Mouse (Mus musculus) heart, postnatal 0 days (tissue): Measurements from ENCODE around the gene Clec4f. TPM values are rescaled to one million over a fixed set of nuclear protein-coding genes. Genes with fewer than 3 reads are reported as not detected.
"Not testable (repeated sequence)": the region's sequence is repeated elsewhere in the genome, so short reads cannot be mapped to it uniquely, and the experiment has no call there.

Source experiments
- ATAC-seq: fragments of 200-750 bp; cut with Nextera tagmentation; 2 replicates; pipeline ENCODE4 v1.8.0; 2017; ENCODE audit warnings: low read depth, moderate number of reproducible peaks, moderate library complexity; ENCODE audit not compliant: insufficient read depth
- DNase-seq: peaks from one replicate; pipeline ENCODE4 v3.0.0-alpha.2; 2016; ENCODE audit warnings: low spot score
- H3K27ac ChIP-seq: fragments of 300-500 bp; sonication (generic); 2 replicates; pipeline ENCODE4 v1.5.1; 2014; ENCODE audit warnings: low read depth, mild to moderate bottlenecking
- H3K27me3 ChIP-seq: fragments of 300-500 bp; sonication (generic); 2 replicates; pipeline ENCODE4 v1.6.1; 2014; ENCODE audit warnings: low read length, mixed read lengths; ENCODE audit not compliant: control insufficient read depth, insufficient read depth
- H3K36me3 ChIP-seq: fragments of 300-500 bp; sonication (generic); replicated peaks from 2 replicates; pipeline ENCODE4 v1.6.1; 2014; ENCODE audit warnings: low read length, mixed read lengths; ENCODE audit not compliant: control insufficient read depth, insufficient read depth
- H3K4me1 ChIP-seq: fragments of 300-500 bp; sonication (generic); 2 replicates; pipeline ENCODE4 v1.6.1; 2014; ENCODE audit warnings: antibody characterized with exemption; ENCODE audit not compliant: control insufficient read depth, insufficient read depth
- H3K4me2 ChIP-seq: fragments of 300-500 bp; sonication (generic); 2 replicates; pipeline ENCODE4 v1.6.1; 2014; ENCODE audit warnings: low read depth, mild to moderate bottlenecking, low read length, moderate library complexity
- H3K4me3 ChIP-seq: fragments of 300-500 bp; sonication (generic); 2 replicates; pipeline ENCODE4 v1.5.1; 2014; ENCODE audit warnings: low read depth, low read length
- H3K9ac ChIP-seq: fragments of 300-500 bp; sonication (generic); replicated peaks from 2 replicates; pipeline ENCODE4 v1.6.1; 2014; ENCODE audit warnings: low read depth, low read length, mixed read lengths
- H3K9me3 ChIP-seq: fragments of 300-500 bp; sonication (generic); replicated peaks from 2 replicates; pipeline ENCODE4 v1.6.1; 2016; ENCODE audit warnings: low read length; ENCODE audit not compliant: control insufficient read depth
- CTCF ChIP-seq: IDR thresholded peaks from 2 replicates; pipeline ENCODE4 v1.5.1; 2016; ENCODE audit warnings: antibody characterized with exemption, control low read depth, low read depth
- EP300 ChIP-seq: IDR thresholded peaks from 2 replicates; pipeline ENCODE4 v1.6.1; 2016; ENCODE audit warnings: antibody characterized with exemption, low read depth
- WGBS: fragments of 180-500 bp; shearing (Covaris S2); extraction: QIAGEN DNeasy Blood & Tissue Kit; methylation state at CpG from one replicate; pipeline ENCODE4 v1.1.7; 2014; 5-methylcytosine and 5-hydroxymethylcytosine counted together
- polyA plus RNA-seq: library from polyadenylated mRNA; unstranded; fragments of >200 nt; fragmentation: Nextera tagmentation; extraction: Ambion mirVana; gene quantifications from 2 replicates; pipeline ENCODE4 v1.2.1, GENCODE M21; 2015
- total RNA-seq: library from RNA; depleted of rRNA; stranded (reverse); fragments of >200 nt; gene quantifications from 2 replicates; pipeline ENCODE4 v1.2.3, GENCODE M21; 2014; ENCODE audit warnings: low replicate concordance

The Clec4f gene
- total and polyA plus RNA-seq, 2 experiments from 2014 or later, result 0.59 TPM; not detected in 1

- H3K4me1 ChIP-seq, result no peaks in the 10 kb centered on the region
- no peaks in the 10 kb centered on the region for H3K9me3 ChIP-seq
- TF ChIP-seq CTCF (peak; percentile 91), EP300 (no peak)
- H3K27ac ChIP-seq, result no peak overlapping the region
- H3K27me3 ChIP-seq, result 0 out of 2 replicates have a peak, but pooled peaks cover 7% of the 10 kb centered on the region
- DNase-seq (peak; percentile 79), ATAC-seq (peak; percentile 39; the same call in 1 of the 2 replicates)
- 7% methylated on average over 4 of the region's 4 CpGs for WGBS
- no peak overlapping the region for H3K9ac ChIP-seq
- no peaks in the 10 kb centered on the region for H3K36me3 ChIP-seq
- H3K4me3 ChIP-seq, result no peak overlapping the region
- H3K4me2 ChIP-seq, result no peak overlapping the region
These were observed 17.4 kb upstream of the Clec4f start for GRCm38 (mm10) chr6:83673395-83673794.

- ATAC-seq (no peak), DNase-seq (no peak)
- H3K36me3 ChIP-seq, result no peaks in the 10 kb centered on the region
- no peak overlapping the region for H3K4me3 ChIP-seq
- H3K27me3 ChIP-seq, result no peaks in the 10 kb centered on the region
- no peaks in the 10 kb centered on the region for H3K9me3 ChIP-seq
- H3K27ac ChIP-seq, result no peak overlapping the region
- 84% methylated on average over 2 of the region's 2 CpGs for WGBS
- H3K4me1 ChIP-seq, result no peaks in the 10 kb centered on the region
- no peak for TF ChIP-seq CTCF
- no peak for TF ChIP-seq EP300
- no peak overlapping the region for H3K9ac ChIP-seq
- no peak overlapping the region for H3K4me2 ChIP-seq
These were observed 9.0 kb upstream of the Clec4f start for GRCm38 (mm10) chr6:83665009-83665408.

GRCm38 (mm10) chr6:83660821-83661220 lies 4.8 kb upstream of the Clec4f start:
- TF ChIP-seq EP300, result no peak
- TF ChIP-seq CTCF, result no peak
- Histone ChIP-seq H3K4me1 (no peaks in the 10 kb centered on the region), H3K27me3 (no peaks in the 10 kb centered on the region), H3K4me2 (no peak overlapping the region), H3K9me3 (no peaks in the 10 kb centered on the region), H3K4me3 (no peak overlapping the region), H3K36me3 (no peaks in the 10 kb centered on the region), H3K9ac (no peak overlapping the region), H3K27ac (no peak overlapping the region; the same call in 1 of the 2 replicates)
- DNase-seq, result no peak
- ATAC-seq, result no peak
- 55% methylated on average over 4 of the region's 4 CpGs for WGBS

- no peaks in the 10 kb centered on the region for H3K4me1 ChIP-seq
- no peaks in the 10 kb centered on the region for H3K36me3 ChIP-seq
- H3K9ac ChIP-seq, result no peak overlapping the region
- 91% methylated on average over 10 of the region's 10 CpGs for WGBS
- no peak overlapping the region for H3K27ac ChIP-seq
- H3K27me3 ChIP-seq, result no peaks in the 10 kb centered on the region
- no peaks in the 10 kb centered on the region for H3K9me3 ChIP-seq
- TF ChIP-seq EP300, result no peak
- no peak overlapping the region for H3K4me3 ChIP-seq
- H3K4me2 ChIP-seq, result no peak overlapping the region
- ATAC-seq (no peak), DNase-seq (no peak)
These were observed 9.3 kb downstream of the Clec4f start for GRCm38 (mm10) chr6:83646715-83647114.

GRCm38 (mm10) chr6:83635329-83635728 lies 20.7 kb downstream of the Clec4f start:
- H3K4me2 ChIP-seq, result no peak overlapping the region
- no peak overlapping the region for H3K9ac ChIP-seq
- H3K27ac ChIP-seq, result no peak overlapping the region
- no peak for DNase-seq
- 71% methylated on average over 1 of the region's 1 CpGs for WGBS
- H3K9me3 ChIP-seq, result no peaks in the 10 kb centered on the region
- TF ChIP-seq EP300 (no peak), CTCF (no peak)
- ATAC-seq, result no peak
- no peaks in the 10 kb centered on the region for H3K27me3 ChIP-seq
- H3K4me3 ChIP-seq, result no peak overlapping the region
- H3K36me3 ChIP-seq, result no peaks in the 10 kb centered on the region
- H3K4me1 ChIP-seq, result no peaks in the 10 kb centered on the region

- H3K4me3 ChIP-seq, ATAC-seq, H3K27me3 ChIP-seq, H3K4me1 ChIP-seq, H3K27ac ChIP-seq, H3K9me3 ChIP-seq, DNase-seq, H3K36me3 ChIP-seq, H3K4me2 ChIP-seq, H3K9ac ChIP-seq: not testable (repeated sequence)
- 37% methylated on average over 4 of the region's 4 CpGs for WGBS
These were observed 21.4 kb downstream of the Clec4f start for GRCm38 (mm10) chr6:83634631-83635030.

- not testable (repeated sequence) for H3K36me3 ChIP-seq, H3K9ac ChIP-seq, H3K4me2 ChIP-seq, H3K27ac ChIP-seq, H3K4me3 ChIP-seq, H3K4me1 ChIP-seq, DNase-seq, H3K9me3 ChIP-seq, ATAC-seq, H3K27me3 ChIP-seq
- WGBS, result 33% methylated on average over 5 of the region's 5 CpGs
These were observed 21.9 kb downstream of the Clec4f start for GRCm38 (mm10) chr6:83634106-83634505.
